Mouse (Mus musculus): ENCODE measurements around the gene Tubb4b.

The Tubb4b gene

GRCm38 (mm10) chr2:25173821-25174220, 50.7 kb downstream of the Tubb4b start:
- DNase-seq (ENCODE audit: extremely low read depth, insufficient read length, low spot score), result no peak

GRCm38 (mm10) chr2:25172629-25173028, 51.9 kb downstream of the Tubb4b start:
- peak; percentile 80 for DNase-seq (ENCODE audit: extremely low read depth, insufficient read length, low spot score)
